Mouse (Mus musculus): ENCODE measurements around the gene Brdt.

DNA sequence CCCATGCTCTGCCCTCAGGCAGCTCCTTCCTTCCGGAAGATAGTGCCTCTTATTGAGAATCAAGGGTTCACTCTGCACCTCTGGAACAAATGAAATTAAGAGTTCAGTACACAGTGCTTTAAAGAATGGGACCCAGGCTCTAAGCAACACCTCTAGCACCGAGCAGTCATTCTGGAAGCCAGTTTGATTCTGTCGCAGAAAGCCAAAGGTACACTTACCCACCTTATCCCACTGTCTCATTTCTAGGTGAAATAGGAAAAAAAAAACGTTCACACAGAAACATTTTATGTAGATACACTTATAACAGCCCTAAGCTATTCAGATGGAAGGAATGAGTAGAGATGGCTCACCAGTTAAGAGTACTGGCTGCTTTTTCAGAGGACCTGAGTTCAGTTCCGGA is 71.5 kb downstream of the Brdt start, which contains the start of gene Ephx4:
- TF ChIP-seq GATA1 (IDR thresholded peaks at IDR 0.05; ENCODE audit: low read length) (no peak), TAL1 (IDR thresholded peaks at IDR 0.05; ENCODE audit: low read length) (no peak)
